Mouse (Mus musculus) granulocyte monocyte progenitor cell, adult 5-6 weeks (primary cell): Measurements from ENCODE around the gene Dlg4. TPM values are rescaled to one million over a fixed set of nuclear protein-coding genes. Genes with fewer than 3 reads are reported as not detected.

ENCODE experiments used
- ATAC-seq: replicated peaks from 2 replicates; pipeline ENCODE4 v1.8.0; 2016; ENCODE audit warnings: mild to moderate bottlenecking, moderate TSS enrichment, inconsistent platforms; ENCODE audit not compliant: poor library complexity, severe bottlenecking
- total RNA-seq, 2 experiments: library from RNA; stranded (forward) in 1 of 2; stranded (reverse) in 1 of 2; fragments of 200-712, 200-1000 nt in 1 of 2; fragments of >200 nt in 1 of 2; fragmentation: Nextera tagmentation in 1 of 2; gene quantifications; 2 replicates each; pipeline ENCODE4 v1.2.3; 2014 to 2017

Dlg4 gene
- total RNA-seq, 2 experiments from 2014 or later = 3.5 to 11.4 TPM

GRCm38 (mm10) chr11:70018131-70018990 is 1.6 kb downstream of the Dlg4 start:
- ATAC-seq = no peak

- ATAC-seq = no peak
Observed at GRCm38 (mm10) chr11:70019495-70020021, 2.8 kb downstream of the Dlg4 start.

- ATAC-seq = no peak
Observed at GRCm38 (mm10) chr11:70020022-70020631, 3.4 kb downstream of the Dlg4 start.

GRCm38 (mm10) chr11:70020731-70021263 is 4.1 kb downstream of the Dlg4 start:
- ATAC-seq = peak; percentile 72

- ATAC-seq = peak; percentile 82
Observed at GRCm38 (mm10) chr11:70021264-70022132, 4.8 kb downstream of the Dlg4 start.

- ATAC-seq = no peak
Observed at GRCm38 (mm10) chr11:70023481-70024150, 6.9 kb downstream of the Dlg4 start.

GRCm38 (mm10) chr11:70024151-70024514 is 7.4 kb downstream of the Dlg4 start:
- no peak for ATAC-seq

GRCm38 (mm10) chr11:70026689-70027088 is 9.9 kb downstream of the Dlg4 start:
- ATAC-seq = no peak

GRCm38 (mm10) chr11:70027397-70027796 is 10.7 kb downstream of the Dlg4 start:
- ATAC-seq = no peak

GRCm38 (mm10) chr11:70028401-70029129 is 11.8 kb downstream of the Dlg4 start:
- no peak for ATAC-seq

- ATAC-seq = peak; percentile 69
Observed at GRCm38 (mm10) chr11:70029130-70029801, 12.5 kb downstream of the Dlg4 start.

GRCm38 (mm10) chr11:70029829-70030550 is 13.2 kb downstream of the Dlg4 start:
- ATAC-seq = peak; percentile 25; the same call in 1 of the 2 replicates

- no peak for ATAC-seq
Observed at GRCm38 (mm10) chr11:70030651-70031320, 14.0 kb downstream of the Dlg4 start.

GRCm38 (mm10) chr11:70031321-70031670 is 14.6 kb downstream of the Dlg4 start:
- ATAC-seq = no peak

GRCm38 (mm10) chr11:70038174-70038573 is 21.4 kb downstream of the Dlg4 start:
- ATAC-seq = peak; percentile 44; the same call in 1 of the 2 replicates

GRCm38 (mm10) chr11:70039631-70040030 is 22.9 kb downstream of the Dlg4 start:
- ATAC-seq = no peak

GRCm38 (mm10) chr11:70040184-70040583 is 23.4 kb downstream of the Dlg4 start:
- ATAC-seq = no peak
